Mouse (Mus musculus) hindbrain, embryonic 10.5 days (tissue): ENCODE results near the gene Gm17409. TPM values are rescaled to one million over a fixed set of nuclear protein-coding genes. Genes with fewer than 3 reads are reported as not detected.

Experiments used
- DNase-seq: peaks from one replicate; pipeline ENCODE4 v3.0.0-alpha.2; 2017; ENCODE audit warnings: low spot score
- H3K27ac ChIP-seq: fragments of 300-500 bp; sonication (generic); 2 replicates; pipeline ENCODE4 v1.5.1; 2016; ENCODE audit warnings: mild to moderate bottlenecking, moderate library complexity
- H3K27me3 ChIP-seq: fragments of 300-500 bp; sonication (generic); 2 replicates; pipeline ENCODE4 v1.6.1; 2016; ENCODE audit warnings: mild to moderate bottlenecking; ENCODE audit not compliant: poor library complexity, insufficient read depth, severe bottlenecking
- H3K36me3 ChIP-seq: fragments of 300-500 bp; sonication (generic); 2 replicates; pipeline ENCODE4 v1.6.1; 2016; ENCODE audit warnings: mild to moderate bottlenecking, moderate library complexity
- H3K4me1 ChIP-seq: fragments of 300-500 bp; sonication (generic); replicated peaks from 2 replicates; pipeline ENCODE4 v1.6.1; 2016; ENCODE audit warnings: mild to moderate bottlenecking
- H3K4me3 ChIP-seq: fragments of 300-500 bp; sonication (generic); 2 replicates; pipeline ENCODE4 v1.5.1; 2016; ENCODE audit warnings: mild to moderate bottlenecking, moderate library complexity
- H3K9me3 ChIP-seq: fragments of 300-500 bp; sonication (generic); 2 replicates; pipeline ENCODE4 v1.6.1; 2016; ENCODE audit warnings: mild to moderate bottlenecking, moderate library complexity
- WGBS: fragments of 180-500 bp; shearing (Covaris S2); methylation state at CpG from one replicate; pipeline ENCODE4 v1.1.7; 2016; 5-methylcytosine and 5-hydroxymethylcytosine counted together
- polyA plus RNA-seq: library from polyadenylated mRNA; unstranded; fragments of >200 nt; fragmentation: Nextera tagmentation; extraction: Ambion mirVana; gene quantifications from 2 replicates; pipeline ENCODE4 v1.2.1, GENCODE M21; 2016

The Gm17409 gene
- polyA plus RNA-seq: 0.17 TPM in 1 of 2 replicates, not detected in the other

GRCm38 (mm10) chr2:58469816-58470215, at the start of gene Gm17409:
TSS of gene Gm17409 (plus strand) at chr2:58470116.
- WGBS: 94% methylated on average over 7 of the region's 7 CpGs
- Histone ChIP-seq H3K27ac (no peak within 1 kb of the TSS), H3K27me3 (no peaks in the 10 kb centered on the region), H3K4me1 (no peaks in the 10 kb centered on the region), H3K36me3 (peaks cover 68% of the 10 kb centered on the region), H3K4me3 (no peak within 1 kb of the TSS), H3K9me3 (peaks cover 9% of the 10 kb centered on the region; the same call in 1 of the 2 replicates)
- DNase-seq: no peak

GRCm38 (mm10) chr2:58423319-58423718, 46.6 kb upstream of the Gm17409 start:
- 93% methylated on average over 5 of the region's 5 CpGs for WGBS
- H3K27ac ChIP-seq: no peak overlapping the region

GRCm38 (mm10) chr2:58425436-58426004, 44.4 kb upstream of the Gm17409 start:
- 93% methylated on average over 13 of the region's 13 CpGs for WGBS
- DNase-seq: no peak
- Histone ChIP-seq H3K36me3 (no peaks in the 10 kb centered on the region), H3K27ac (no peak overlapping the region), H3K27me3 (no peaks in the 10 kb centered on the region), H3K4me3 (no peak overlapping the region), H3K4me1 (no peaks in the 10 kb centered on the region), H3K9me3 (no peaks in the 10 kb centered on the region)

More at GRCm38 (mm10) chr2:58423319-58423718, 46.6 kb upstream of the Gm17409 start:
- Histone ChIP-seq H3K36me3 (no peaks in the 10 kb centered on the region), H3K27me3 (no peaks in the 10 kb centered on the region), H3K9me3 (no peaks in the 10 kb centered on the region), H3K4me3 (no peak overlapping the region), H3K4me1 (no peaks in the 10 kb centered on the region)
- no peak for DNase-seq

GRCm38 (mm10) chr2:58432211-58432610, 37.7 kb upstream of the Gm17409 start:
- Histone ChIP-seq H3K9me3 (no peaks in the 10 kb centered on the region), H3K4me3 (no peak overlapping the region), H3K27me3 (no peaks in the 10 kb centered on the region), H3K36me3 (no peaks in the 10 kb centered on the region), H3K4me1 (no peaks in the 10 kb centered on the region), H3K27ac (no peak overlapping the region)
- DNase-seq: no peak
- WGBS: 94% methylated on average over 7 of the region's 7 CpGs

- Histone ChIP-seq H3K4me3 (no peak overlapping the region), H3K9me3 (no peaks in the 10 kb centered on the region), H3K4me1 (no peaks in the 10 kb centered on the region), H3K27ac (no peak overlapping the region), H3K36me3 (no peaks in the 10 kb centered on the region), H3K27me3 (no peaks in the 10 kb centered on the region)
- WGBS: 88% methylated on average over 2 of the region's 2 CpGs
- no peak for DNase-seq
Observed at GRCm38 (mm10) chr2:58433317-58433716, 36.6 kb upstream of the Gm17409 start.

- DNase-seq: no peak
- H3K4me3 ChIP-seq: no peak overlapping the region
- no peak overlapping the region for H3K27ac ChIP-seq
- H3K4me1 ChIP-seq: no peaks in the 10 kb centered on the region
- H3K27me3 ChIP-seq: no peaks in the 10 kb centered on the region
- H3K36me3 ChIP-seq: 0 out of 2 replicates have a peak, but pooled peaks cover 6% of the 10 kb centered on the region
- no peaks in the 10 kb centered on the region for H3K9me3 ChIP-seq
- WGBS: 88% methylated on average over 2 of the region's 2 CpGs
Observed at GRCm38 (mm10) chr2:58434438-58434837, 35.5 kb upstream of the Gm17409 start.

- 95% methylated on average over 13 of the region's 13 CpGs for WGBS
- no peaks in the 10 kb centered on the region for H3K4me1 ChIP-seq
- H3K27ac ChIP-seq: no peak overlapping the region
- H3K4me3 ChIP-seq: no peak overlapping the region
- no peaks in the 10 kb centered on the region for H3K27me3 ChIP-seq
- no peak for DNase-seq
- H3K9me3 ChIP-seq: no peaks in the 10 kb centered on the region
- H3K36me3 ChIP-seq: 0 out of 2 replicates have a peak, but pooled peaks cover 6% of the 10 kb centered on the region
Observed at GRCm38 (mm10) chr2:58435507-58435906, 34.4 kb upstream of the Gm17409 start.

GRCm38 (mm10) chr2:58436911-58437310, 33.0 kb upstream of the Gm17409 start:
- Histone ChIP-seq H3K4me1 (no peaks in the 10 kb centered on the region), H3K27me3 (no peaks in the 10 kb centered on the region), H3K36me3 (0 out of 2 replicates have a peak, but pooled peaks cover 6% of the 10 kb centered on the region), H3K27ac (no peak overlapping the region), H3K9me3 (no peaks in the 10 kb centered on the region), H3K4me3 (no peak overlapping the region)
- WGBS: 81% methylated on average over 3 of the region's 3 CpGs
- DNase-seq: no peak

- no peak for DNase-seq
- Histone ChIP-seq H3K27me3 (no peaks in the 10 kb centered on the region), H3K4me1 (no peaks in the 10 kb centered on the region), H3K36me3 (peaks cover 28% of the 10 kb centered on the region), H3K9me3 (no peaks in the 10 kb centered on the region), H3K27ac (no peak overlapping the region), H3K4me3 (no peak overlapping the region)
- WGBS: 88% methylated on average over 4 of the region's 4 CpGs
Observed at GRCm38 (mm10) chr2:58443163-58443562, 26.8 kb upstream of the Gm17409 start.

GRCm38 (mm10) chr2:58447001-58447400, 22.9 kb upstream of the Gm17409 start:
- WGBS: 96% methylated on average over 15 of the region's 15 CpGs
- peaks cover 23% of the 10 kb centered on the region for H3K36me3 ChIP-seq
- H3K27ac ChIP-seq: no peak overlapping the region
- no peak overlapping the region for H3K4me3 ChIP-seq
- H3K4me1 ChIP-seq: no peaks in the 10 kb centered on the region
- H3K9me3 ChIP-seq: no peaks in the 10 kb centered on the region
- no peaks in the 10 kb centered on the region for H3K27me3 ChIP-seq
- no peak for DNase-seq

- no peak overlapping the region for H3K4me3 ChIP-seq
- DNase-seq: no peak
- H3K9me3 ChIP-seq: no peaks in the 10 kb centered on the region
- H3K27me3 ChIP-seq: no peaks in the 10 kb centered on the region
- H3K27ac ChIP-seq: no peak overlapping the region
- H3K4me1 ChIP-seq: no peaks in the 10 kb centered on the region
- H3K36me3 ChIP-seq: peaks cover 38% of the 10 kb centered on the region
- 90% methylated on average over 16 of the region's 16 CpGs for WGBS
Observed at GRCm38 (mm10) chr2:58454095-58454865, 15.6 kb upstream of the Gm17409 start.

- no peak for DNase-seq
- Histone ChIP-seq H3K9me3 (no peaks in the 10 kb centered on the region), H3K4me1 (no peaks in the 10 kb centered on the region), H3K4me3 (no peak overlapping the region), H3K27ac (no peak overlapping the region), H3K27me3 (no peaks in the 10 kb centered on the region), H3K36me3 (peaks cover 56% of the 10 kb centered on the region)
- WGBS: 93% methylated on average over 8 of the region's 8 CpGs
Observed at GRCm38 (mm10) chr2:58456843-58457487, 13.0 kb upstream of the Gm17409 start.

- peaks cover 61% of the 10 kb centered on the region for H3K36me3 ChIP-seq
- DNase-seq: no peak
- no peaks in the 10 kb centered on the region for H3K27me3 ChIP-seq
- no peak overlapping the region for H3K4me3 ChIP-seq
- H3K9me3 ChIP-seq: no peaks in the 10 kb centered on the region
- H3K4me1 ChIP-seq: no peaks in the 10 kb centered on the region
- 94% methylated on average over 5 of the region's 5 CpGs for WGBS
- no peak overlapping the region for H3K27ac ChIP-seq
Observed at GRCm38 (mm10) chr2:58457488-58457865, 12.4 kb upstream of the Gm17409 start.
